Mouse (Mus musculus) cerebellum, adult 2 months (tissue): Measurements from ENCODE around the gene Nupl2.

Source experiments
- CTCF ChIP-seq: fragments of 200-500 bp; IDR thresholded peaks from 2 replicates; pipeline ENCODE4 v1.5.1; 2011; ENCODE audit warnings: low read depth, mild to moderate bottlenecking, control low read depth, low read length, moderate library complexity, borderline replicate concordance; ENCODE audit not compliant: insufficient read depth
- POLR2A ChIP-seq: fragments of 200-500 bp; IDR thresholded peaks from 2 replicates; pipeline ENCODE4 v1.6.1; 2011; ENCODE audit warnings: low read length, control low read depth, borderline replicate concordance; ENCODE audit not compliant: insufficient read depth

DNA sequence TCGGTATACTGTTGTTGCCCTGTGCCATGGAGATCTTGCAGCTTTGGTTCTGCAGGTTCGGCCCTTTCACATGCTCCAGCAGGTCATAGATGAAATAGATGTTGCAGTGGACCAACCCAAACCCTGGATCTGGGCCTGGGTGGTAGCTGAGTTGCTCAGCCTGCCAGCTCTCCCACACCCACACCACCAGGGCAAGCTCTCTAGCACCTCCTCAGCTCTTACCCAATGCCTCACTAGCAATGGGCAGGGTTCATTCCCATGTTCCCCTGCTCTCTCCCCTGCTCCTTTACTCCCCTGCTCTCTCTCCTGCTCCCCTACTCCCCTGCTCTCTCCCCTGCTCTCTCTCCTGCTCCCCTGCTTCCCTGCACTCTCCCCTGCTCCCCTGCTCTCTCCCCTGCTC lies 27.1 kb downstream of the Nupl2 start:
- TF ChIP-seq CTCF (no peak), POLR2A (no peak)
